Mouse (Mus musculus) kidney, postnatal 36 days (tissue): ENCODE measurements around the gene Bmyc.
"Not testable (repeated sequence)": the region's sequence is repeated elsewhere in the genome, so short reads cannot be mapped to it uniquely, and the experiment has no call there.

ENCODE experiments used
- DNase-seq, 2 experiments: peaks; one replicate each; pipeline ENCODE4 v3.0.0; 2021 to 2022; ENCODE audit warnings: mixed read lengths in 2 of 2

The Bmyc gene

GRCm38 (mm10) chr2:25733199-25733930 is 26.8 kb downstream of the Bmyc start:
- DNase-seq = no peak

DNA sequence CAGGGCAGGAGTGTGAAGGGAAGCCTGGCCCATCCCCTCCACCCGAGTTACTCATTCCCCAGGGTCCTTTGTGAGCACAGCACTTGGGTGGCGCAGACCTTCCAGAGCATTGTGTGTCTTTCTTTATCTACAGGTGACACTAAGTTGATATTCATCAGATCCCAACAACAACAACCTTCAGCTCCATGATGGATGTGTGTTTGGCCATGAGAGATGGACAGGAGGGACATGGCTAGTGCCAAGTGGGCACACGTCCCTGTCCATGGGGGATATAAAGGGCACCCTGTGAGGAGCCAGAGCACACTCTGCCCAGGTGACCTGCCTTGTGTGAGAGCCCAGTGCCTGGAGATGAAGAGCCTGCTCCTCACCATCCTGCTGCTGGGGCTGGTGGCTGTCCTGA is 30.2 kb downstream of the Bmyc start, which contains the start of gene Obp2b:
Obp2b (plus strand) TSS at position 301 of the 400 bp plus-strand sequence.
- DNase-seq = not testable (repeated sequence)

DNA sequence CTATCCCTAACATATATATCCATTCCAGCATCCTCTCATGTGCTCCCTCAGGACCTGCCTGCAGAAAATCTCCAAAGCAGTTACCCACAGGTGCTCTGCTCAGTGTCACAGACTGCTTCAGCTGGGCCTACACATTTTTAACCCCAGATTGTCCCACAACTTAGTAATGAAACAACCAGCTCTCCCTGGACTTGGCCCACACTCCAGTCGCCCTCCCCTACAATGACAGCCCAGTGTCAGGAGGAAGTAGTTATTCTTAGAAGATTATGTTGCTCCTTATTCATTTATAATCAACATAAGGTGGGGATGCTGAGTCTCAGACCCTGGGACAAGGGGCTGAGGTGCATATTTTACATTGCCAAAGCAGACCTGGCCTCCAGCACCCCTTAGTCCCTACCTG is 35.1 kb downstream of the Bmyc start:
- no peak for DNase-seq

DNA sequence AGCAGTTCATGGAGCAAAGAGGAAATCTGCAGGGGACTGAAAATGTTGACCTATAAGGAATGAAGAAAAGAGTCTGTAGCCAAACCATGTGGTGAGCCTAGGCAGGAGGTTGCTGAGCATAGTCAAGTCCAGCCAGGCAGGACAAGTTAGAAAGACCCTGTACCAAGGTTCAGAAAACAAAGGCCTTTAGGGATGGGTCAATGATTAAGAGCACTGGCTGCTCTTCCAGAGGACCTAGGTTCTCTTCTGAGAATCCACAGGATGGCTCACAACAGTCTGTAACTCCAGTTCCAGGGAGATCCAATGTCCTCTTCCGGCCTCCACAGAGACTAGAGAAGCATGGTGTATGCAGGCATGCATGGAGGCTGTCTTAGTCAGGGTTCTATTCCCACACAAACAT is 47.7 kb downstream of the Bmyc start:
- DNase-seq = peak; percentile 14 to 18
